Mouse (Mus musculus) brain, embryonic 14.5 days (tissue): ENCODE measurements around the gene Icos.

Experiments
- CTCF ChIP-seq: fragments of 200-500 bp; IDR thresholded peaks from 2 replicates; pipeline ENCODE4 v1.5.1; 2012; ENCODE audit warnings: inconsistent platforms, mild to moderate bottlenecking, moderate library complexity, borderline replicate concordance; ENCODE audit not compliant: insufficient read depth, insufficient read length; ENCODE audit errors: extremely low read depth
- POLR2A ChIP-seq: fragments of 200-500 bp; IDR thresholded peaks from 2 replicates; pipeline ENCODE4 v1.6.1; 2012; ENCODE audit warnings: mild to moderate bottlenecking, inconsistent platforms, borderline replicate concordance; ENCODE audit not compliant: poor library complexity, insufficient read depth, insufficient read length, severe bottlenecking; ENCODE audit errors: extremely low read depth

- TF ChIP-seq CTCF (no peak), POLR2A (no peak)
Observed at GRCm38 (mm10) chr1:60959246-60959645, 18.5 kb upstream of the Icos start.
